Mouse (Mus musculus) limb, embryonic 10.5 days (tissue): ENCODE data around the gene Celf5. TPM values are rescaled to one million over a fixed set of nuclear protein-coding genes. Genes with fewer than 3 reads are reported as not detected.
A peak's percentile ranks its signal among the peaks of the same experiment; 100 is the strongest.

Experiments
- DNase-seq: peaks from one replicate; pipeline ENCODE4 v3.0.0-alpha.2; 2017; ENCODE audit warnings: low spot score
- H3K27ac ChIP-seq: fragments of 300-500 bp; sonication (generic); 2 replicates; pipeline ENCODE4 v1.5.1; 2016; ENCODE audit warnings: mild to moderate bottlenecking
- H3K27me3 ChIP-seq: fragments of 300-500 bp; sonication (generic); 2 replicates; pipeline ENCODE4 v1.6.1; 2016; ENCODE audit warnings: low read depth, mild to moderate bottlenecking; ENCODE audit not compliant: poor library complexity, severe bottlenecking
- H3K36me3 ChIP-seq: fragments of 300-500 bp; sonication (generic); 2 replicates; pipeline ENCODE4 v1.6.1; 2016; ENCODE audit warnings: mild to moderate bottlenecking, moderate library complexity
- H3K4me1 ChIP-seq: fragments of 300-500 bp; sonication (generic); 2 replicates; pipeline ENCODE4 v1.6.1; 2016
- H3K4me3 ChIP-seq: fragments of 300-500 bp; sonication (generic); 2 replicates; pipeline ENCODE4 v1.5.1; 2016; ENCODE audit warnings: mild to moderate bottlenecking, moderate library complexity
- H3K9me3 ChIP-seq: fragments of 300-500 bp; sonication (generic); replicated peaks from 2 replicates; pipeline ENCODE4 v1.6.1; 2016; ENCODE audit warnings: mild to moderate bottlenecking
- WGBS: fragments of 180-500 bp; shearing (Covaris S2); methylation state at CpG from one replicate; pipeline ENCODE4 v1.1.7; 2016; 5-methylcytosine and 5-hydroxymethylcytosine counted together
- polyA plus RNA-seq: library from polyadenylated mRNA; unstranded; fragments of >200 nt; fragmentation: Nextera tagmentation; extraction: Ambion mirVana; gene quantifications from 2 replicates; pipeline ENCODE4 v1.2.1, GENCODE M21; 2016

Celf5 gene
- polyA plus RNA-seq, 1 experiment from 2014 or later, result 0.48 TPM

DNA sequence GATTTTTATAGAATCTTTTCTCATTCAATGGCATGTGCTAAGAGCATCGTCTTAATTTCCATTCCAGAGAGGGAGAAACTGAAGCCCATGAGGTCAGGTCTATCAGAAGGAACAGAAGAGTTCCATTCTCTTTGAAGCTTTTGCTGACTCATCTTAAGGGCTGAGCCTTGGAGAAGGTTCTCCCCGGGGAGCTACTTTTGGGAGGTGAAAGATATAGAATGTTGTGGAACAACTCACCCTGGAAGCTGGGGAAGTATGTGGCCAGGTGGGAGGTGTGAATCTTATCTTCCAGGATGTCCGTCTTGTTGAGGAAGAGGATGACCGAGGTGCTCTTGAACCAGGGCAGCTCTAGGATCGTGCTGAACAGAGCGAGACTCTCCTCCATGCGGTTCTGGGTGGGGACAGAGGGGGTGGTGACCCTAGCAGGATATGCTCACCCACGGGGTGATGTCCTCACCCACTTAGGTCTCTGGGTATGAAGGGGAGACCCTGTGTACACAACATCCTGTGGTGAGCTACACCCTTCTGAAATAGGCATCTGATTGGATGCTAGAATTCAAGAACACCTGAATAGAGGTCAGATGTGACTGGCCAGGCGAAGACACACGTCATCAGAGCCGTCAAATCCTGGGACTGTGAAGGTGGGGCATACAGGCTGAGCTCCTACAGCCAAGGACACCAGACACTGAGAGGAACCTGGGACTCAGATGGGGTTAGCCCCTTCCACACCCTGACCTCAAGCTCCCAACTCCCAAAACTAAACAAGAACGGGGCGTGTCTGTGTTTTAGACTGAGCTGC, 25.4 kb upstream of the Celf5 start:
- no peaks in the 10 kb centered on the region for H3K9me3 ChIP-seq
- H3K4me1 ChIP-seq, result peaks cover 8% of the 10 kb centered on the region
- no peak overlapping the region for H3K4me3 ChIP-seq
- no peaks in the 10 kb centered on the region for H3K36me3 ChIP-seq
- peaks cover 31% of the 10 kb centered on the region for H3K27me3 ChIP-seq
- no peak overlapping the region for H3K27ac ChIP-seq
- 74% methylated on average over 13 of the region's 13 CpGs for WGBS
- no peak for DNase-seq

DNA sequence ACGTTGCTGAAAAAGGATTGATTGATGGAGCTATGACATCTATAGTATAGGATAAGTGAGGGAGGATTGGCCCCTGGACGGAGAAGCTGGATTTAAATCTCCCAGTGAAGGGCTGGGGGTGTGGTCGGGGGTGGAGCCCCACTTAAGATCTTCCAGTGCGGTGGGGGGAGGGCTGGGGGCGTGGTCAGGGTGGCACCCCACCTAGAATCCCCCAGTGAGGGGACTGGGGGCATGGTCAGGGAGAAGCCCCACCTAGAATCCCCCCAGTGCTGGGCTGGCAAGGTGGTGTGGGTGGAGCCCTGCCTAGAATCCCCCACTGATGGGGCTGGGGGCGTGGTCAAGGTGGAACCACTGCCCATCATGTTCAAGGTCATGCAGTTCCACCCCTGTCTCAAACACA, 24.6 kb upstream of the Celf5 start:
- Histone ChIP-seq H3K9me3 (no peaks in the 10 kb centered on the region), H3K36me3 (no peaks in the 10 kb centered on the region), H3K4me3 (no peak overlapping the region), H3K4me1 (peaks cover 10% of the 10 kb centered on the region), H3K27ac (no peak overlapping the region), H3K27me3 (peaks cover 26% of the 10 kb centered on the region)
- no peak for DNase-seq
- WGBS, result 32% methylated on average over 6 of the region's 6 CpGs

DNA sequence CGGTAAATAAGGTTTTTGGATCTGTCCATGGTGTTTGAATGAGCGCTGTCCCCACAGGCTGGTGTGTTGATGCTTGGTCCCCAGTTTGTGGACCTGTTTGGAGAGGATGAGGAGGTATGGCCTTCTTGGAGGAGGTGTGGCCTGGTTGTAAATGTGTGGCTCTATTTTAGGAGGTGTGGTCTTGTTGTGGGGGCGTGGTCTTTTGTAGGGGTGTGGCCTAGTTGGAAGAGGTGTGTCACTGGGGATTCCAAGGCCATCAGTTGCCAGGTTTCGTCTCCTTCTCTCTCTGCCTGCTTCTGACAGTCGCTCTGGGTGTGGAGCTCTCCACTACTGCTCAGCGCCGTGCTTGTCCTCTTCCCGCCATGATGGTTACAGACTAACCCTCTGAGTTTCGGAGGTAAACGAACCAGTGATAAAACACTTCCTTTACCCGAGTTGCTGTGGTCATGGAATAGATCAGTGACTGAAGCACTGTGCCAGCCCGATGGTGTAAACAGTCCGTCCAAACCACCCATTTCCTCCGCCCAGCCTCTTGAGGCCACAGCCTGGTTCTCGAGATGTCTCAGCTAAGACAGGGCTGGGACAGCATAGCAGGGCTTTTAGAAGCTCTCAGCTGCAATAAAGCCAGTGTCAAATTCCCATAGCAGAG, 22.6 kb upstream of the Celf5 start:
- DNase-seq, result no peak
- no peaks in the 10 kb centered on the region for H3K36me3 ChIP-seq
- no peak overlapping the region for H3K27ac ChIP-seq
- peaks cover 6% of the 10 kb centered on the region for H3K4me1 ChIP-seq
- WGBS, result 80% methylated on average over 15 of the region's 15 CpGs
- H3K9me3 ChIP-seq, result no peaks in the 10 kb centered on the region
- H3K4me3 ChIP-seq, result no peak overlapping the region
- H3K27me3 ChIP-seq, result peaks cover 12% of the 10 kb centered on the region

DNA sequence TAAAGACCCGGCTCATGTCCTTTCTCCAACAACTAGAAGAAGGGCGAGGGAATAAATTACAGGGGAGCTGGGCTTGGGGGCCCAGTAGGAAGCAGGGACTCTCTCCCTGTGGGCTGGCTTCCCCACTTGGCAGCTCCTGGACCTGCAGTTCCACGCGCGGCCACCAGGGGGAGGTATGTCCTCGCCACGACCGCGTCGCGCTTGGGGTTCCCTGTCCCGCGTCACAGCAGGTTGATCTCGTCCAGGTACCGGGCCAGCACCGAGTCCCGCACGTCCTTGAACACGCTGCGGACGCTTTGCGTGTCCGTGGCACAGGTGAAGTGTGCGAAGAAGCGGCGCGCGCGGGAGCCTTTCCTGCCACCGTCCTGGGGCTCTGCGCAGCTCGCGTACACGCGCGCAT, 20.1 kb upstream of the Celf5 start:
- H3K27me3 ChIP-seq, result peaks cover 12% of the 10 kb centered on the region
- 0 out of 2 replicates have a peak overlapping the region, but pooled peaks have one; percentile 26 for H3K27ac ChIP-seq
- DNase-seq, result peak; percentile 95
- no peaks in the 10 kb centered on the region for H3K9me3 ChIP-seq
- no peaks in the 10 kb centered on the region for H3K36me3 ChIP-seq
- peaks cover 20% of the 10 kb centered on the region for H3K4me1 ChIP-seq
- H3K4me3 ChIP-seq, result peak overlapping the region; percentile 43
- 10% methylated on average over 36 of the region's 36 CpGs for WGBS

DNA sequence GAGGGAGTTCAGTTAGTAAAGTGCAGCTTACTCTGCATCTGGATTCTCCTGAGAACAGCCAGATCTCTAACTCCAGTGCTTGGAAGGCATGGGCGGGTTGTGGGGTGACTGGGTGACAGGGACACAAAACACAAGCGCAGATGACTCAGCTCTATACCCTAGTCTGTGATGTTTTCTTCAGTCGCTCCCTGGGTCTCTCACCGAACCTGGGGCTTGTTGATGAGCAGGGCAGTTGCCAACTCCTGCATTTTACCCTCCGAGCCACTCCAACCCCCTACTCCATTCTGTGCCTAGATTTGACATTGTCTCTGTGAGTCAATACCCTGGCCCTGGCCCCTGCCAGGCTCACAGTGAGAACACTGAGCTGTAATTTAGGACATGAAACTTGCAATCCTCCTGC, 19.4 kb upstream of the Celf5 start:
- Histone ChIP-seq H3K9me3 (no peaks in the 10 kb centered on the region), H3K27me3 (peaks cover 12% of the 10 kb centered on the region), H3K36me3 (no peaks in the 10 kb centered on the region), H3K27ac (no peak overlapping the region), H3K4me3 (no peak overlapping the region), H3K4me1 (peaks cover 25% of the 10 kb centered on the region)
- 85% methylated on average over 5 of the region's 5 CpGs for WGBS
- DNase-seq, result no peak

DNA sequence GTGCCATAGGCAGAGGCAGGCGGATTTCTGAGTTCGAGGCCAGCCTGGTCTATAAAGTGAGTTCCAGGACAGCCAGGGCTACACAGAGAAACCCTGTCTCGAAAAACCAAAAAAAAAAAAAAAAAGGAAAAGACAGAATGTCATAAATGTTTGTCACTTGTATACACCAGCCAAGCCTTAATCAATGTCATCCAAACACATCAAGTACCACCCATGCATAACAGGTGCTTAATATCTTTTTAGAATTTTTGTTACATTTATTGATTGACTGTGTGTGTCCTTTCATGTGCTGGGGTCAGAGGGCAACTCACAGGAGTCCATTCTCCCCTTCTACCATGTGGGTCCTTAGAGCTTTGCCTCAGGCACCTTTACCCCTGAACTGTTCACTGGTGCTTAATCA, 17.5 kb upstream of the Celf5 start, which contains the start of gene S1pr4:
Gene S1pr4, minus strand, starts transcription at position 101 of the 400 bp plus-strand sequence.
- Histone ChIP-seq H3K4me1 (peaks cover 34% of the 10 kb centered on the region), H3K36me3 (no peaks in the 10 kb centered on the region), H3K9me3 (no peaks in the 10 kb centered on the region), H3K27me3 (peaks cover 12% of the 10 kb centered on the region), H3K4me3 (0 out of 2 replicates have a peak within 1 kb of the TSS, but pooled peaks have one; percentile 10), H3K27ac (peak within 1 kb of the TSS; percentile 64; the same call in 1 of the 2 replicates)
- 82% methylated on average over 3 of the region's 3 CpGs for WGBS
- DNase-seq, result no peak

DNA sequence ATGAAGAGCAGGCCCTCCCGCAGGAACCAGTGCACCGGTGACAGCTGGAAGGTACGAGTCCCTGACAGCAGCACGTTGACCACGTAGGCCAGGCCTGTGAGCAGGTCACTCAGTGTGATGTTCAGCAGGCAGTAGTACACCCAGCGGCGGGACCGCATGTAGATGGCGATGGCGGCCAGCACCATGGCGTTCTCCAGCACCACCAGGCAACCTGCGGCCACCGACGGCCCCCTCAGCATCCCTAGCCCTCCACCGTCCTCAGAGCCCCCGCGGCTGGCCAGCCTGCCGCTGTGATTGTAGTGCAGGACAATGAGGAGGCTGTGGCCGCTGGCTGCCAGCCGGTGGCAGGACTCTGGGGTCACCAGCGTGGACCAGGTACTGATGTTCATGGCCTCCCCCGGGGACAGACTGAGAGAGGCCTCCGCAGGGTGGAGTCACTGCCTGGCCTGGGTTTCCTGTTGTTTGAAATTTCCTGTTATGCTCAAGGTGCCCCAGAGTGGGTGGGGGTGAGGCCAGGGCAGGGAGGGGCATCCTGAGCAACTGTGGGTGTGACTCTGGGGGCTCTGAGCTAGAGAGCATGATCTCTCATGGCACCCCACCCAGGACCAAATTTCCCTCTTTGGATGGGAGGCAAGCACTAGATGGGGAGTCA, 16.9 kb upstream of the Celf5 start:
- DNase-seq, result no peak
- 75% methylated on average over 23 of the region's 23 CpGs for WGBS
- peaks cover 41% of the 10 kb centered on the region for H3K4me1 ChIP-seq
- peaks cover 12% of the 10 kb centered on the region for H3K27me3 ChIP-seq
- H3K9me3 ChIP-seq, result no peaks in the 10 kb centered on the region
- H3K4me3 ChIP-seq, result 0 out of 2 replicates have a peak overlapping the region, but pooled peaks have one; percentile 10
- H3K27ac ChIP-seq, result peak overlapping the region; percentile 64; the same call in 1 of the 2 replicates
- H3K36me3 ChIP-seq, result 0 out of 2 replicates have a peak, but pooled peaks cover 4% of the 10 kb centered on the region

DNA sequence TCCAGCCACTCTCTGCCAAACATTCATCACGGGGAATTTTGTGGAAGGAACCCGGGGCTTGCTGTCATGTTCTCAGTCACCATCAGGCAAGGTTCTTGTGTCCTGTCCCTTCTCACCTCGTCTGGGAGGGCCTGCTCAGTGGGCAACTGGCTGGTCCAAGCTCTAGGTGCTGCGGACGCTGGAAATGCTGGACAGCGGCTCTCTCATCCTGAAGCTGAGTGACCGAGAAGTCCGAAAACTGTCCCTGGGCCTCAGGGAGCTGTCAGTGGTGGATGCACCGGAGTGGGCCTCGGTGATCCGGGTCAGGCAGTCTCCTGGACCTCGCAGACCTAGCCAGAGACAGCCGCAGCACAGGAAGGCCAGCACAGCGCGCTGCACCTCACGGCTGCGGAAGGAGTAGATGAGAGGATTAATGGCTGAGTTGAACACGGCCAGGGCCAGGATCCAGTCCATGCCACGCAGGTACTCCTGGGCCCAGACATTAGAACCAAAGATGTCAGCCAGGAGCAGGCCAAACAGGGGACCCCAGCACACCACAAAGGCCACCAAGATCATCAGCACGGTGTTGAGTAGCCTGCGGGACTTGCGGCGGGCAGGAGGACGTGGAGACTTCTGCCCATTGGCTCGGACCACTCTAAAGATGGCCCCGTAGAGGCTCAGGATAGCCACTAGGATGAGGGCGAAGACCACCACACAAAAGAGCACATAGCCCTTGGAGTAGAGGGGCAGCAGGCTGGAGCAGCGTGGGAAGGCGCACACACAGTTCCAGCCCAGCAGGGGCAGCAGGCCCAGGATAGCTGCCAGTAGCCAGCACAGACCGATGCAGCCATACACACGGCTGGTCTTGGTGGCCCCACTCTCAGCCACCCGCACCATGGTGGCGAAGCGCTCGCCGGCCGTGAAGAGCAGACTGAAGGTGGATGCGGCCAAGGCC, 16.1 kb upstream of the Celf5 start:
- 0 out of 2 replicates have a peak overlapping the region, but pooled peaks have one; percentile 10 for H3K4me3 ChIP-seq
- 0 out of 2 replicates have a peak overlapping the region, but pooled peaks have one; percentile 64 for H3K27ac ChIP-seq
- WGBS, result 88% methylated on average over 38 of the region's 38 CpGs
- DNase-seq, result no peak
- H3K9me3 ChIP-seq, result no peaks in the 10 kb centered on the region
- peaks cover 12% of the 10 kb centered on the region for H3K36me3 ChIP-seq
- peaks cover 48% of the 10 kb centered on the region for H3K4me1 ChIP-seq
- peaks cover 9% of the 10 kb centered on the region for H3K27me3 ChIP-seq

DNA sequence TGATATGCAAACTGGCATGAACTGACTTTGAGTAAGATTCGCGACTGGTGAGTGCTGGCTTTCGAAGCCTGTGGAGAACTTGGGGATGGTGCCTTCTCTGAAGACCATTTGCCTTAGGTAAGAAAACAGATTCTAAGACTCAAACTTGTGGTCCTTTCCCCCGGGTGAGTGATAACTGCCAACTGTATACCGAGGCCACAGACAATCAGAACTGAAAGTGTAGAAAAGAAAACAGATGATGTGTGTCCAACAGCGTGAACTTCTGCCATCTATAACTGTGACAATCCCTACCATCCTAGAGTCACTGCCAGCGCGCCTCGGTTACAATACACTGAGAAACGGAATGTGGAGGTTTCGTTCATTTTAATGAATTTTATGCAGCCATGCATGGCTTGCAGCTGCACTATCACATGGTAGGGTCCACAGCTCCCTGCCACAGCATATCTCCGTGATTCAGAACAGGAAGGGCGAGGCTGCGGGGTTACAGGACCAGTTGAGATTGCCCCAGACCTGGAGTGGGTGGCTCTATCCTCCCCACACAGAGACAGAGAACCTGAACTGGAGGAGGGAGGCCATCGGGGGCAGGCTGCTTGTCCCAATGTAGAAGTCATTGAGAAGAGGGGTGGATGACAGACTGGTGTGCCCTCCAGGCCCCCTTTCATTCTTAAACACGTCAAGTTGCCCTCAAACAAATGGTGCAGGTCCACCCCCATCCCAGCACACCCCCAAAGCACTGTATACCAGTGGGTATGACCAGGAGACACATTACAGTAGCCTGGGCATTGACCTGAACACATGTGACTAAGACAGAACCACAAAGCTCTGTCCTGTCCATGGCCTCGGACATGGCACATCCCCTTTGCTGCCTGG, 15.1 kb upstream of the Celf5 start:
- H3K9me3 ChIP-seq, result no peaks in the 10 kb centered on the region
- H3K36me3 ChIP-seq, result peaks cover 21% of the 10 kb centered on the region
- WGBS, result 88% methylated on average over 17 of the region's 17 CpGs
- H3K4me3 ChIP-seq, result peak overlapping the region; percentile 90; the same call in 1 of the 2 replicates
- no peaks in the 10 kb centered on the region for H3K27me3 ChIP-seq
- peak overlapping the region; percentile 87; the same call in 1 of the 2 replicates for H3K27ac ChIP-seq
- no peak for DNase-seq
- peaks cover 43% of the 10 kb centered on the region for H3K4me1 ChIP-seq

DNA sequence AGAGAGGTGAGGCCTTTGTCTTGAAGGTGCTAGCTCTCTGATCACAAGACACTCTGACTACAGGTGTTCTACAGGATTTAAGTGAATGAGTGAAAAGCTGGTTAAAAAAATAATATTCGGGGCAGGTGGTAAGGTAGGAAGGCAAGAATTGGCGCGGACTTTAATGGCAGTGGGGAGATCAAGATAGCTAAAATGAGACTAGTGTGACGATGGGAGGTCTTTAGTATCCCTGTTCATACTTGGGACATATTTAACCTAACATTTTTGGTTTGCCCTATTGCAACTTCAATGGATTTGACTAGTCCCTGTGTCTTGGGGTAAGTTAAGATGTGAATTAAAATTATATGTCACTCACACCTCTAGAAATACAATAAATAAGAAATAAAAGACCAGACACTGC, 14.5 kb upstream of the Celf5 start:
- no peaks in the 10 kb centered on the region for H3K27me3 ChIP-seq
- no peak for DNase-seq
- WGBS, result 36% methylated on average over 4 of the region's 4 CpGs
- H3K27ac ChIP-seq, result peak overlapping the region; percentile 87
- peaks cover 28% of the 10 kb centered on the region for H3K36me3 ChIP-seq
- H3K4me1 ChIP-seq, result peaks cover 42% of the 10 kb centered on the region
- peak overlapping the region; percentile 90 for H3K4me3 ChIP-seq
- no peaks in the 10 kb centered on the region for H3K9me3 ChIP-seq

DNA sequence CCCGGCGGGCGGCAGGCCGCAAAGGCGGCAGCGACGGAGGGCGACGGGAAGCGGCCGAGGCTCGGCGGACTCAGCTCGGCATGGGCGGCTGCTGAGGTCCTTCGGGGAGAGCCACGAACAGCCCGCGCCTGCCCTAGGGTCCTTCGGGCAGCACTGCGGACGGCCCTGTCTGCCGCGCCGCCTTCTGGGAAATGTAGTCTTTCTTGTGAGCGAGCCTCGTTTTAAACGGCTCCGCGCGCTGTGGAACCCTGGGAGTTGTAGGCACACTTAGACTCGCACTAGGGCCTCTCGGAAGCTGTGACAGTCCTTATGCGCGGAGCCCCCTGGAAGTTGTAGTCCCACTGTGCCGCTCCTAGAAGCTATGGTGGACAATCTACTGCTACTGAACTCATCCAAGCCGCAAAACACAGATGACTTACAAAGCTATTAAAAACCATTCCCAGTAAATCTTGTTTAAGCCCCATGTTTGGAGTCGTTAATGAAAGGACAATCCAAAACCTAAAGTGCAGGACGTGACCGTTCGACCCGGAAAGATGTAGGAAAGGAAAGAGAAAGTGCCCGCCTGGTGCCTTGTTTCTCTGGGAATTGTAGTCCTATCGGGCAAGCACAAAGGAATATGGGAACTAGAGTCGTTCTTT, 13.9 kb upstream of the Celf5 start, which contains the start of gene Ncln:
Gene Ncln, minus strand, starts transcription at position 129 of the 638 bp plus-strand sequence.
- Histone ChIP-seq H3K36me3 (peaks cover 34% of the 10 kb centered on the region), H3K4me1 (peaks cover 42% of the 10 kb centered on the region), H3K4me3 (peak within 1 kb of the TSS; percentile 90), H3K9me3 (no peaks in the 10 kb centered on the region), H3K27ac (peak within 1 kb of the TSS; percentile 87), H3K27me3 (no peaks in the 10 kb centered on the region)
- WGBS, result under 1% methylated on average over 45 of the region's 45 CpGs
- peak; percentile 99 for DNase-seq
